Mouse (Mus musculus) right cerebral cortex, postnatal 4 days (tissue): ENCODE results near the gene Ssbp2.

Source experiments
- DNase-seq: peaks from one replicate; pipeline ENCODE4 v3.0.0-alpha.2; 2022

The Ssbp2 gene

GRCm38 (mm10) chr13:91459896-91460620, at the start of gene Ssbp2:
Gene Ssbp2, plus strand, starts transcription at chr13:91460283.
- no peak for DNase-seq

- no peak for DNase-seq
Observed at GRCm38 (mm10) chr13:91413752-91414503, 46.2 kb upstream of the Ssbp2 start.

- DNase-seq: no peak
Observed at GRCm38 (mm10) chr13:91415896-91416295, 44.2 kb upstream of the Ssbp2 start.

GRCm38 (mm10) chr13:91416698-91417097, 43.4 kb upstream of the Ssbp2 start:
- no peak for DNase-seq

GRCm38 (mm10) chr13:91421387-91421949, 38.6 kb upstream of the Ssbp2 start:
- DNase-seq: peak; percentile 40

- DNase-seq: no peak
Observed at GRCm38 (mm10) chr13:91430867-91431266, 29.2 kb upstream of the Ssbp2 start.

GRCm38 (mm10) chr13:91431392-91432355, 28.4 kb upstream of the Ssbp2 start:
- DNase-seq: no peak

- no peak for DNase-seq
Observed at GRCm38 (mm10) chr13:91433021-91433420, 27.1 kb upstream of the Ssbp2 start.

GRCm38 (mm10) chr13:91437931-91438330, 22.2 kb upstream of the Ssbp2 start:
- no peak for DNase-seq

- DNase-seq: no peak
Observed at GRCm38 (mm10) chr13:91441476-91441875, 18.6 kb upstream of the Ssbp2 start.

- no peak for DNase-seq
Observed at GRCm38 (mm10) chr13:91446728-91447127, 13.4 kb upstream of the Ssbp2 start.

- no peak for DNase-seq
Observed at GRCm38 (mm10) chr13:91448936-91449335, 11.1 kb upstream of the Ssbp2 start.

GRCm38 (mm10) chr13:91451405-91452166, 8.5 kb upstream of the Ssbp2 start:
- no peak for DNase-seq

- no peak for DNase-seq
Observed at GRCm38 (mm10) chr13:91452269-91452668, 7.8 kb upstream of the Ssbp2 start.

GRCm38 (mm10) chr13:91453236-91453635, 6.8 kb upstream of the Ssbp2 start:
- no peak for DNase-seq

GRCm38 (mm10) chr13:91456041-91456440, 4.0 kb upstream of the Ssbp2 start:
- no peak for DNase-seq

GRCm38 (mm10) chr13:91456735-91457134, 3.3 kb upstream of the Ssbp2 start:
- DNase-seq: no peak

- no peak for DNase-seq
Observed at GRCm38 (mm10) chr13:91457974-91458373, 2.1 kb upstream of the Ssbp2 start.

- no peak for DNase-seq
Observed at GRCm38 (mm10) chr13:91459489-91459888, 594 bp upstream of the Ssbp2 start.

- DNase-seq: peak; percentile 100
Observed at GRCm38 (mm10) chr13:91460621-91461284, 670 bp downstream of the Ssbp2 start.

- no peak for DNase-seq
Observed at GRCm38 (mm10) chr13:91461299-91461698, 1.2 kb downstream of the Ssbp2 start.
